Mouse (Mus musculus) midbrain, embryonic 15.5 days (tissue): ENCODE measurements around the gene Nol4l. TPM values are rescaled to one million over a fixed set of nuclear protein-coding genes. Genes with fewer than 3 reads are reported as not detected.
A peak's percentile ranks its signal among the peaks of the same experiment; 100 is the strongest.
"Not testable (repeated sequence)": the region's sequence is repeated elsewhere in the genome, so short reads cannot be mapped to it uniquely, and the experiment has no call there.

Source experiments
- ATAC-seq: fragments of 200-750 bp; cut with Nextera tagmentation; replicated peaks from 2 replicates; pipeline ENCODE4 v1.8.0; 2017; ENCODE audit warnings: moderate TSS enrichment
- H3K27ac ChIP-seq: fragments of 300-500 bp; sonication (generic); 2 replicates; pipeline ENCODE4 v1.5.1; 2015; ENCODE audit warnings: mild to moderate bottlenecking, inconsistent platforms
- H3K27me3 ChIP-seq: fragments of 300-500 bp; sonication (generic); replicated peaks from 2 replicates; pipeline ENCODE4 v1.6.1; 2015; ENCODE audit warnings: inconsistent platforms
- H3K36me3 ChIP-seq: fragments of 300-500 bp; sonication (generic); replicated peaks from 2 replicates; pipeline ENCODE4 v1.6.1; 2015; ENCODE audit warnings: inconsistent platforms
- H3K4me1 ChIP-seq: fragments of 300-500 bp; sonication (generic); 2 replicates; pipeline ENCODE4 v1.6.1; 2015; ENCODE audit warnings: inconsistent platforms
- H3K4me2 ChIP-seq: fragments of 300-500 bp; sonication (generic); 2 replicates; pipeline ENCODE4 v1.6.1; 2015; ENCODE audit warnings: inconsistent platforms, mild to moderate bottlenecking, moderate library complexity
- H3K4me3 ChIP-seq: fragments of 300-500 bp; sonication (generic); 2 replicates; pipeline ENCODE4 v1.5.1; 2015; ENCODE audit warnings: mild to moderate bottlenecking, inconsistent platforms
- H3K9ac ChIP-seq: fragments of 300-500 bp; sonication (generic); 2 replicates; pipeline ENCODE4 v1.6.1; 2015; ENCODE audit warnings: mild to moderate bottlenecking, inconsistent platforms
- H3K9me3 ChIP-seq: fragments of 300-500 bp; sonication (generic); 2 replicates; pipeline ENCODE4 v1.6.1; 2016; ENCODE audit warnings: inconsistent platforms
- WGBS: fragments of 180-500 bp; shearing (Covaris S2); methylation state at CpG from one replicate; pipeline ENCODE4 v1.1.7; 2015; ENCODE audit warnings: mixed read lengths; 5-methylcytosine and 5-hydroxymethylcytosine counted together
- polyA plus RNA-seq: library from polyadenylated mRNA; unstranded; fragments of >200 nt; fragmentation: Nextera tagmentation; extraction: Ambion mirVana; gene quantifications from 2 replicates; pipeline ENCODE4 v1.2.1, GENCODE M21; 2015

The Nol4l gene
- polyA plus RNA-seq, 1 experiment from 2014 or later = 54.6 TPM

GRCm38 (mm10) chr2:153411557-153411956 lies 118.2 kb downstream of the Nol4l start:
- no peaks in the 10 kb centered on the region for H3K9me3 ChIP-seq
- peaks cover 58% of the 10 kb centered on the region for H3K36me3 ChIP-seq
- 0 out of 2 replicates have a peak overlapping the region, but pooled peaks have one; percentile 4 for H3K27ac ChIP-seq
- no peak overlapping the region for H3K4me3 ChIP-seq
- H3K27me3 ChIP-seq = no peaks in the 10 kb centered on the region
- no peaks in the 10 kb centered on the region for H3K4me1 ChIP-seq
- ATAC-seq = no peak
- 79% methylated on average over 9 of the region's 9 CpGs for whole genome bisulfite sequencing
- no peak overlapping the region for H3K4me2 ChIP-seq
- H3K9ac ChIP-seq = no peak overlapping the region

- no peaks in the 10 kb centered on the region for H3K4me1 ChIP-seq
- peak overlapping the region; percentile 27; the same call in 1 of the 2 replicates for H3K27ac ChIP-seq
- 85% methylated on average over 3 of the region's 3 CpGs for WGBS
- no peak overlapping the region for H3K4me3 ChIP-seq
- no peak for ATAC-seq
- no peaks in the 10 kb centered on the region for H3K9me3 ChIP-seq
- H3K9ac ChIP-seq = no peak overlapping the region
- no peaks in the 10 kb centered on the region for H3K27me3 ChIP-seq
- peaks cover 50% of the 10 kb centered on the region for H3K36me3 ChIP-seq
- no peak overlapping the region for H3K4me2 ChIP-seq
Measured at GRCm38 (mm10) chr2:153408971-153409370, 120.8 kb downstream of the Nol4l start.

GRCm38 (mm10) chr2:153406882-153407281 lies 122.9 kb downstream of the Nol4l start:
- Histone ChIP-seq H3K4me2 (no peak overlapping the region), H3K4me3 (no peak overlapping the region), H3K9ac (no peak overlapping the region), H3K27ac (no peak overlapping the region), H3K27me3 (no peaks in the 10 kb centered on the region), H3K9me3 (no peaks in the 10 kb centered on the region), H3K36me3 (peaks cover 38% of the 10 kb centered on the region), H3K4me1 (no peaks in the 10 kb centered on the region)
- WGBS = 71% methylated on average over 6 of the region's 6 CpGs
- no peak for ATAC-seq

- Histone ChIP-seq H3K9me3 (no peaks in the 10 kb centered on the region), H3K27me3 (no peaks in the 10 kb centered on the region), H3K4me1 (no peaks in the 10 kb centered on the region), H3K27ac (no peak overlapping the region), H3K36me3 (peaks cover 43% of the 10 kb centered on the region), H3K4me2 (no peak overlapping the region), H3K4me3 (no peak overlapping the region), H3K9ac (no peak overlapping the region)
- WGBS = 87% methylated on average over 3 of the region's 3 CpGs
- no peak for ATAC-seq
Measured at GRCm38 (mm10) chr2:153404882-153405281, 124.9 kb downstream of the Nol4l start.

- WGBS = 94% methylated on average over 3 of the region's 3 CpGs
Measured at GRCm38 (mm10) chr2:153404062-153404461, 125.7 kb downstream of the Nol4l start.

GRCm38 (mm10) chr2:153399166-153399565 lies 130.6 kb downstream of the Nol4l start:
- no peak overlapping the region for H3K9ac ChIP-seq
- H3K36me3 ChIP-seq = peaks cover 75% of the 10 kb centered on the region
- ATAC-seq = no peak
- H3K27me3 ChIP-seq = no peaks in the 10 kb centered on the region
- no peaks in the 10 kb centered on the region for H3K9me3 ChIP-seq
- 81% methylated on average over 15 of the region's 15 CpGs for WGBS
- no peaks in the 10 kb centered on the region for H3K4me1 ChIP-seq
- no peak overlapping the region for H3K4me3 ChIP-seq
- no peak overlapping the region for H3K4me2 ChIP-seq
- no peak overlapping the region for H3K27ac ChIP-seq

More at GRCm38 (mm10) chr2:153404062-153404461, 125.7 kb downstream of the Nol4l start:
- Histone ChIP-seq H3K4me2 (no peak overlapping the region), H3K9me3 (no peaks in the 10 kb centered on the region), H3K27me3 (no peaks in the 10 kb centered on the region), H3K9ac (no peak overlapping the region), H3K36me3 (peaks cover 44% of the 10 kb centered on the region), H3K27ac (no peak overlapping the region), H3K4me1 (no peaks in the 10 kb centered on the region), H3K4me3 (no peak overlapping the region)
- ATAC-seq = no peak

- H3K4me3 ChIP-seq = no peak overlapping the region
- H3K27me3 ChIP-seq = no peaks in the 10 kb centered on the region
- no peak overlapping the region for H3K9ac ChIP-seq
- H3K4me1 ChIP-seq = no peaks in the 10 kb centered on the region
- H3K36me3 ChIP-seq = peaks cover 87% of the 10 kb centered on the region
- WGBS = 93% methylated on average over 11 of the region's 11 CpGs
- no peak overlapping the region for H3K4me2 ChIP-seq
- ATAC-seq = no peak
- no peak overlapping the region for H3K27ac ChIP-seq
- H3K9me3 ChIP-seq = no peaks in the 10 kb centered on the region
Measured at GRCm38 (mm10) chr2:153397790-153398515, 131.8 kb downstream of the Nol4l start.

GRCm38 (mm10) chr2:153393045-153393444 lies 136.7 kb downstream of the Nol4l start:
- Histone ChIP-seq H3K27ac (no peak overlapping the region), H3K4me1 (no peaks in the 10 kb centered on the region), H3K4me2 (no peak overlapping the region), H3K27me3 (no peaks in the 10 kb centered on the region), H3K4me3 (no peak overlapping the region), H3K9me3 (no peaks in the 10 kb centered on the region), H3K9ac (no peak overlapping the region), H3K36me3 (peaks cover 64% of the 10 kb centered on the region)
- ATAC-seq = no peak
- 93% methylated on average over 10 of the region's 10 CpGs for WGBS

GRCm38 (mm10) chr2:153389831-153390230 lies 139.9 kb downstream of the Nol4l start:
- Histone ChIP-seq H3K9me3 (no peaks in the 10 kb centered on the region), H3K27ac (no peak overlapping the region), H3K4me1 (no peaks in the 10 kb centered on the region), H3K36me3 (peaks cover 34% of the 10 kb centered on the region), H3K9ac (no peak overlapping the region), H3K4me3 (no peak overlapping the region), H3K4me2 (no peak overlapping the region), H3K27me3 (no peaks in the 10 kb centered on the region)
- no peak for ATAC-seq
- WGBS = 93% methylated on average over 2 of the region's 2 CpGs

- Histone ChIP-seq H3K9ac (no peak overlapping the region), H3K4me2 (no peak overlapping the region), H3K27me3 (no peaks in the 10 kb centered on the region), H3K4me3 (no peak overlapping the region), H3K9me3 (no peaks in the 10 kb centered on the region), H3K27ac (no peak overlapping the region), H3K36me3 (no peaks in the 10 kb centered on the region), H3K4me1 (no peaks in the 10 kb centered on the region)
- whole genome bisulfite sequencing = 95% methylated on average over 1 of the region's 1 CpGs
- no peak for ATAC-seq
Measured at GRCm38 (mm10) chr2:153380479-153380878, 149.3 kb downstream of the Nol4l start.

- Histone ChIP-seq H3K4me3 (no peak overlapping the region), H3K27ac (no peak overlapping the region), H3K4me2 (no peak overlapping the region), H3K27me3 (no peaks in the 10 kb centered on the region), H3K9ac (no peak overlapping the region), H3K36me3 (no peaks in the 10 kb centered on the region), H3K4me1 (no peaks in the 10 kb centered on the region), H3K9me3 (no peaks in the 10 kb centered on the region)
- 80% methylated on average over 2 of the region's 2 CpGs for WGBS
- ATAC-seq = no peak
Measured at GRCm38 (mm10) chr2:153375380-153375779, 154.4 kb downstream of the Nol4l start.

GRCm38 (mm10) chr2:153370871-153371270 lies 158.9 kb downstream of the Nol4l start:
- Histone ChIP-seq H3K4me3 (no peak overlapping the region), H3K27me3 (no peaks in the 10 kb centered on the region), H3K9ac (no peak overlapping the region), H3K9me3 (no peaks in the 10 kb centered on the region), H3K4me1 (no peaks in the 10 kb centered on the region), H3K36me3 (peaks cover 22% of the 10 kb centered on the region; the same call in 1 of the 2 replicates), H3K27ac (no peak overlapping the region), H3K4me2 (no peak overlapping the region)
- no peak for ATAC-seq

GRCm38 (mm10) chr2:153364531-153364930 lies 165.2 kb downstream of the Nol4l start:
- H3K9me3 ChIP-seq, H3K4me1 ChIP-seq, H3K4me2 ChIP-seq, H3K4me3 ChIP-seq, ATAC-seq, H3K9ac ChIP-seq, H3K27me3 ChIP-seq, H3K27ac ChIP-seq: not testable (repeated sequence)
- 95% methylated on average over 14 of the region's 14 CpGs for WGBS
- peaks cover 26% of the 10 kb centered on the region; the same call in 1 of the 2 replicates for H3K36me3 ChIP-seq
